Mouse (Mus musculus) hindbrain, embryonic 11.5 days (tissue): ENCODE results near the gene Cap2. TPM values are rescaled to one million over a fixed set of nuclear protein-coding genes. Genes with fewer than 3 reads are reported as not detected.

ENCODE experiments used
- ATAC-seq: fragments of 200-750 bp; cut with Nextera tagmentation; 2 replicates; pipeline ENCODE4 v1.8.0; 2017; ENCODE audit warnings: mild to moderate bottlenecking, moderate TSS enrichment, moderate library complexity; ENCODE audit not compliant: low FRiP score
- DNase-seq: peaks from one replicate; pipeline ENCODE4 v3.0.0-alpha.2; 2015; ENCODE audit warnings: low spot score
- H3K27ac ChIP-seq: fragments of 300-500 bp; sonication (generic); 2 replicates; pipeline ENCODE4 v1.5.1; 2014; ENCODE audit warnings: mild to moderate bottlenecking, low read depth, low read length
- H3K27me3 ChIP-seq: fragments of 300-500 bp; sonication (generic); 2 replicates; pipeline ENCODE4 v1.6.1; 2014; ENCODE audit warnings: mild to moderate bottlenecking, low read length, moderate library complexity, mixed read lengths; ENCODE audit not compliant: control insufficient read depth, insufficient read depth
- H3K36me3 ChIP-seq: fragments of 300-500 bp; sonication (generic); 2 replicates; pipeline ENCODE4 v1.6.1; 2014; ENCODE audit warnings: mild to moderate bottlenecking, low read length, moderate library complexity, mixed read lengths; ENCODE audit not compliant: control insufficient read depth, insufficient read depth
- H3K4me1 ChIP-seq: fragments of 300-500 bp; sonication (generic); replicated peaks from 2 replicates; pipeline ENCODE4 v1.6.1; 2014; ENCODE audit warnings: low read length, mixed read lengths; ENCODE audit not compliant: control insufficient read depth, insufficient read depth
- H3K4me2 ChIP-seq: fragments of 300-500 bp; sonication (generic); replicated peaks from 2 replicates; pipeline ENCODE4 v1.6.1; 2014; ENCODE audit warnings: mild to moderate bottlenecking, low read depth, low read length
- H3K4me3 ChIP-seq: fragments of 300-500 bp; sonication (generic); 2 replicates; pipeline ENCODE4 v1.5.1; 2014; ENCODE audit warnings: low read depth, low read length
- H3K9ac ChIP-seq: fragments of 300-500 bp; sonication (generic); 2 replicates; pipeline ENCODE4 v1.6.1; 2014; ENCODE audit warnings: low read depth, low read length
- H3K9me3 ChIP-seq: fragments of 300-500 bp; sonication (generic); 2 replicates; pipeline ENCODE4 v1.6.1; 2016; ENCODE audit warnings: low read length; ENCODE audit not compliant: control insufficient read depth
- WGBS: fragments of 180-500 bp; shearing (Covaris S2); extraction: QIAGEN DNeasy Blood & Tissue Kit; methylation state at CpG from one replicate; pipeline ENCODE4 v1.1.7; 2014; 5-methylcytosine and 5-hydroxymethylcytosine counted together
- polyA plus RNA-seq: library from polyadenylated mRNA; unstranded; fragments of >200 nt; fragmentation: Nextera tagmentation; extraction: Ambion mirVana; gene quantifications from 2 replicates; pipeline ENCODE4 v1.2.1, GENCODE M21; 2014

Cap2 gene
- polyA plus RNA-seq, 1 experiment from 2014 or later: 7.1 TPM

DNA sequence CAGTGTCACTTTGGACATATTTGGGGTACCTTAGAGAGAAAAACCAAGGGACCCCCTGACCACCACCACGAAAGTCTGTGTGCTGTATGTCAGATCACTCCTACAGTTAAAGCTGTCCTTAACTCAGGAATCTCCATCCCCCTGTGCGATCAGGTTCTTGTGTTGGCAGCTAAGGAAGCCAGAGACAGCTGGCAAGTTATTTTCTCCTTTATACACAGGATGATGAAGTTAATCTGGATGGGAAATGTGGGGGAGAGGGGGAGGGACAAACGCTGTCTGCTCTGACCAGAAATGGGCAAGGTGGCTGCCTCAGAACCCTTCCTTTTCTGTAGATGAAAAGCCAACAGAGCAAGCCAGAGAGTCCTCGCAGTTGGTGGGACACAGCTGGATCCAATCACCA lies 11.0 kb upstream of the Cap2 start:
- ATAC-seq (no peak), DNase-seq (no peak)
- no peak overlapping the region for H3K9ac ChIP-seq
- H3K4me3 ChIP-seq: no peak overlapping the region
- H3K27ac ChIP-seq: no peak overlapping the region
- H3K27me3 ChIP-seq: no peaks in the 10 kb centered on the region
- no peaks in the 10 kb centered on the region for H3K9me3 ChIP-seq
- no peaks in the 10 kb centered on the region for H3K36me3 ChIP-seq
- H3K4me2 ChIP-seq: no peak overlapping the region
- no peaks in the 10 kb centered on the region for H3K4me1 ChIP-seq
- 60% methylated on average over 4 of the region's 4 CpGs for WGBS

- peak overlapping the region; percentile 55 for H3K9ac ChIP-seq
Observed at GRCm38 (mm10) chr13:46502390-46502891, 793 bp downstream of the Cap2 start.

GRCm38 (mm10) chr13:46507944-46508343 lies 6.3 kb downstream of the Cap2 start:
- 90% methylated on average over 7 of the region's 7 CpGs for WGBS
- H3K9me3 ChIP-seq: no peaks in the 10 kb centered on the region
- ATAC-seq: no peak
- no peak overlapping the region for H3K27ac ChIP-seq
- DNase-seq: no peak
- H3K4me1 ChIP-seq: no peaks in the 10 kb centered on the region
- no peaks in the 10 kb centered on the region for H3K36me3 ChIP-seq
- H3K27me3 ChIP-seq: no peaks in the 10 kb centered on the region
- no peak overlapping the region for H3K4me3 ChIP-seq
- no peak overlapping the region for H3K9ac ChIP-seq
- no peak overlapping the region for H3K4me2 ChIP-seq

More at GRCm38 (mm10) chr13:46502390-46502891, 793 bp downstream of the Cap2 start:
- no peak overlapping the region for H3K27ac ChIP-seq
- 0 out of 2 replicates have a peak, but pooled peaks cover 2% of the 10 kb centered on the region for H3K4me1 ChIP-seq
- ATAC-seq: peak; percentile 27; the same call in 1 of the 2 replicates
- H3K27me3 ChIP-seq: no peaks in the 10 kb centered on the region
- H3K4me2 ChIP-seq: peak overlapping the region; percentile 75
- H3K9me3 ChIP-seq: no peaks in the 10 kb centered on the region
- peak; percentile 44 for DNase-seq
- peak overlapping the region; percentile 58 for H3K4me3 ChIP-seq
- 8% methylated on average over 20 of the region's 20 CpGs for WGBS
- no peaks in the 10 kb centered on the region for H3K36me3 ChIP-seq

- Histone ChIP-seq H3K9ac (no peak overlapping the region), H3K4me1 (no peaks in the 10 kb centered on the region), H3K27me3 (no peaks in the 10 kb centered on the region), H3K4me2 (no peak overlapping the region), H3K4me3 (no peak overlapping the region), H3K36me3 (no peaks in the 10 kb centered on the region), H3K27ac (no peak overlapping the region), H3K9me3 (no peaks in the 10 kb centered on the region)
- 79% methylated on average over 4 of the region's 4 CpGs for WGBS
- ATAC-seq (no peak), DNase-seq (no peak)
Observed at GRCm38 (mm10) chr13:46508823-46509222, 7.2 kb downstream of the Cap2 start.

GRCm38 (mm10) chr13:46510460-46510859 lies 8.8 kb downstream of the Cap2 start:
- Histone ChIP-seq H3K9me3 (no peaks in the 10 kb centered on the region), H3K36me3 (no peaks in the 10 kb centered on the region), H3K4me2 (no peak overlapping the region), H3K27ac (no peak overlapping the region), H3K27me3 (no peaks in the 10 kb centered on the region), H3K9ac (no peak overlapping the region), H3K4me3 (no peak overlapping the region), H3K4me1 (no peaks in the 10 kb centered on the region)
- ATAC-seq (no peak), DNase-seq (no peak)
- WGBS: 97% methylated on average over 7 of the region's 7 CpGs

DNA sequence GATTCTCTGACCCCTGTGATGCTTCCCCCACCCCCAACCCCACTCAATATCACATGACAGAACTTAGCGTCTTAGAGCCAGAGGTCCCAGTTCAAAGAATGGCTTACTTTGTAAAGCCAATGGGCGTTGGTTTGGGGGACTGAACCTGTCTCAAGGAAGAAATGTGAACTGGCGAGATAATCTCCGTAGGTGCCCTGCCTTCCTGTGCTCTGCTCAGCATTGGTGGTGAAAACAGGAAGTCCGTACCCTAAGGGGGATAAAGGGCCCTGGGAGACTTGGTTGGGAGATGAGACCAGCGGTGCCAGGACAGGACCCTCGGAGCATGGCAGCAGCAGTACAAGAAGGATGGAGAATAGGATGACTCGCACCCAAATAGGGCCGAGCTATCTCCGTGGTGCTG lies 12.8 kb downstream of the Cap2 start:
- no peaks in the 10 kb centered on the region for H3K36me3 ChIP-seq
- 91% methylated on average over 10 of the region's 10 CpGs for WGBS

GRCm38 (mm10) chr13:46515120-46515523 lies 13.5 kb downstream of the Cap2 start:
- Histone ChIP-seq H3K27ac (no peak overlapping the region), H3K9ac (no peak overlapping the region), H3K4me2 (no peak overlapping the region), H3K27me3 (no peaks in the 10 kb centered on the region), H3K4me3 (no peak overlapping the region), H3K36me3 (no peaks in the 10 kb centered on the region), H3K4me1 (no peaks in the 10 kb centered on the region), H3K9me3 (no peaks in the 10 kb centered on the region)
- ATAC-seq: no peak
- WGBS: 83% methylated on average over 9 of the region's 9 CpGs
- no peak for DNase-seq

More for the DNA sequence above, 12.8 kb downstream of the Cap2 start:
- Histone ChIP-seq H3K4me2 (no peak overlapping the region), H3K4me3 (no peak overlapping the region), H3K4me1 (no peaks in the 10 kb centered on the region), H3K9me3 (no peaks in the 10 kb centered on the region), H3K27ac (no peak overlapping the region), H3K9ac (no peak overlapping the region), H3K27me3 (no peaks in the 10 kb centered on the region)
- ATAC-seq (no peak), DNase-seq (no peak)

GRCm38 (mm10) chr13:46515524-46515923 lies 13.9 kb downstream of the Cap2 start:
- no peaks in the 10 kb centered on the region for H3K36me3 ChIP-seq
- no peaks in the 10 kb centered on the region for H3K4me1 ChIP-seq
- H3K9me3 ChIP-seq: no peaks in the 10 kb centered on the region
- H3K9ac ChIP-seq: no peak overlapping the region
- H3K4me3 ChIP-seq: no peak overlapping the region
- H3K4me2 ChIP-seq: no peak overlapping the region
- ATAC-seq (no peak), DNase-seq (no peak)
- 77% methylated on average over 10 of the region's 10 CpGs for WGBS
- no peak overlapping the region for H3K27ac ChIP-seq
- no peaks in the 10 kb centered on the region for H3K27me3 ChIP-seq

DNA sequence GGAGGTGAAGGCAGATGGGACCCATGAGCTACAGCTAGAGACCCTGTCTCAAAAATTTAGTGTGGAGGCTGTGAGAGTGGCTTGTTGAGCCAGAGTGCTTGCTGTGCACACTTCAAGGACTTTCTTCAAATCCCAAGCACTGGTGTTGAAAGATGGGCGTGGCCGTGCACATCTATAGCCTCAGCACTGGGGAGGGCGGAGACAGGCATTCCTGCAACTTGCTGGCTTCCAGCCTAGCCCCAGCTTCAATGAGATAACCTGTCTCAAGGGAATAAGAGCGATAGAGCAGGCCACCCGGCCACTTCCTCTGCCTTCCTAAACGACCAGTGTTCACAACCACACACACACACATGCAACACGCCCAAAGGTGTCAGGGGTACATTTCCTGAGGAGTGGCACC lies 14.5 kb downstream of the Cap2 start:
- H3K9ac ChIP-seq: no peak overlapping the region
- H3K4me3 ChIP-seq: no peak overlapping the region
- no peaks in the 10 kb centered on the region for H3K36me3 ChIP-seq
- DNase-seq (no peak), ATAC-seq (no peak)
- H3K27me3 ChIP-seq: no peaks in the 10 kb centered on the region
- no peak overlapping the region for H3K27ac ChIP-seq
- WGBS: 90% methylated on average over 7 of the region's 7 CpGs
- no peak overlapping the region for H3K4me2 ChIP-seq
- no peaks in the 10 kb centered on the region for H3K9me3 ChIP-seq
- no peaks in the 10 kb centered on the region for H3K4me1 ChIP-seq
